Mouse (Mus musculus) kidney, postnatal 36 days (tissue): ENCODE results near the gene Nog.

ENCODE experiments used
- DNase-seq, 2 experiments: peaks; one replicate each; pipeline ENCODE4 v3.0.0; 2021 to 2022; ENCODE audit warnings: mixed read lengths in 2 of 2

The Nog gene

DNA sequence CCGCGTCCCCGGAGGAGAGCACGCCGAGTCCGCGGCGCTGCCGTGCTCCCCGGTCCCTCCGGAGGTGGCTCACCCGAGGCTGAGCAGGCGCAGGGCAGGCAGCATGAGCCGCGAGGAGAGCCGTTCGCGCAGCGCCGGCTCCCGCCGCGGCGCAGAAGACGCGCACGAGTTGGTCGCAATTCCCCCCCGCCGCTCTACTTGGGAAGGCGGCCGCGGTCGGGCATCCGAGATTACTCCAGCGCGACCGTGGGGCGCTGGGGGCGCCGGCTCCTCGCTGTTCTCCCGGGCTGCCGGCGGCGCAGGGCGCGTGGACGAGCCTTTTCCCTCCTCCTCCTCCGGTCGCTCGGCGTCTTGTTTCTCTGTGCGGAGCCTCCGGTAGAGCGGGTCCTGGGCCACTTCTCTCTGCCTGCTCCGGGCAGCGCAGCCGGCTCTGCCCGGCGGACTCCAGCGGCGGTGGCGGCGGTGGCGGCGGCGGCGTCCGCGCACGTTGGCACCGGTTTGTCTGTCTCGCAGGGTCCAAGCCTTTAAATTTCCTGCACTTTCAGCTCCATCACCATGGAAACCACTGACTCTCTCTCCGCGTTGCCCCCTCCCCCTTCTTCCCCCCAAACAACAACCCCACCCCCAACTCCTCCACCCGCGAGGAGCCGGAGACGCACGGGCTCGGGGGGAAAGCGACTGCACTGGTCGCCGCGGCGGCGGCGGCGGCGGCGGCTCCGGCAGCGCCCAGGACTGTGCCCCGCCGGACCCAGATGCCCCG lies at the start of gene Nog:
Gene Nog, minus strand, starts transcription at position 277 of the 760 bp plus-strand sequence.
- peak; percentile 19 to 52 for DNase-seq

- DNase-seq = no peak
These were observed 38.1 kb upstream of the Nog start for GRCm38 (mm10) chr11:89340238-89340637.

GRCm38 (mm10) chr11:89339783-89340182 lies 37.7 kb upstream of the Nog start:
- no peak for DNase-seq

- no peak for DNase-seq
These were observed 35.8 kb upstream of the Nog start for GRCm38 (mm10) chr11:89337910-89338309.

GRCm38 (mm10) chr11:89327089-89327881 lies 25.2 kb upstream of the Nog start:
- no peak for DNase-seq

- no peak for DNase-seq
These were observed 19.6 kb upstream of the Nog start for GRCm38 (mm10) chr11:89321775-89322174.

DNA sequence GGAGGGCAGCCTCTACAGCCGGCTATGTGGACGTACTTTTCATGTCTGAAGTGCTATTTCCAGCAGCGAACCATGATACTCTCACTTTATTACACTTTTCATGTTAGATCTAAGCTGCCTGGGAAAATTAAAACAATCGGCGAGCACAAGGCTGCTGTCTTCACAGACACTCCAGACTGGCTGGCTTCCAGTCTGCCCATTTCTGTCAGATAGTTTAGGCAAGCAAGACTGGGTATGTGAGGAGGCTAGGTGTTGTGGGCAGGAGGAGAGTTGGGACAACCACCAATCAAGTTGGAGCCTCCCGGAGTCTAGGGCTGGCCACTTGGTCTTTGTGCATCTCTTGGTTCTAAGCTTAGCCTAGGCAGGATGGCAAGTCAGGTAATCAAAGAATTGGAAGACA lies 17.5 kb upstream of the Nog start:
- no peak for DNase-seq

DNA sequence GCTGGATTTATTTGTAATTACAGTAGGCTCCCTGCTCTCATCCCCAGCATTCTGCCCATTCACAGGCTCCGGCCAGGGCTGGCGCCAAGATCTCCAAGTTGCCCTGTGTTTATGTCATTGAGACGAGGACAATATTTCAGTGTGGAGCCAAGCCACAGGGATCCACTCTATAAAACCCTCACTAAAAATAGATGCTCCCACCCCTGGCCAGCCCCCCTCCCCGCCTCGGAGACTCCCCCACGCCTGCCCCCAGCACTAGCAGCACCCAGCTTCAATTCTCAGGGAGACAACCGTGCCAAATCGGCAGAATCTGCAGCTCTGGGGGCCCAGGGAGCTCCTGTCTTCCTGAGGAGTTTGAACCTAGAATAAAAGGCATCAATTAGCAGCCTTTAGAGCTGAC lies 16.2 kb upstream of the Nog start:
- no peak for DNase-seq

GRCm38 (mm10) chr11:89317757-89318156 lies 15.6 kb upstream of the Nog start:
- DNase-seq = no peak

- no peak for DNase-seq
These were observed 12.2 kb upstream of the Nog start for GRCm38 (mm10) chr11:89314374-89314773.

DNA sequence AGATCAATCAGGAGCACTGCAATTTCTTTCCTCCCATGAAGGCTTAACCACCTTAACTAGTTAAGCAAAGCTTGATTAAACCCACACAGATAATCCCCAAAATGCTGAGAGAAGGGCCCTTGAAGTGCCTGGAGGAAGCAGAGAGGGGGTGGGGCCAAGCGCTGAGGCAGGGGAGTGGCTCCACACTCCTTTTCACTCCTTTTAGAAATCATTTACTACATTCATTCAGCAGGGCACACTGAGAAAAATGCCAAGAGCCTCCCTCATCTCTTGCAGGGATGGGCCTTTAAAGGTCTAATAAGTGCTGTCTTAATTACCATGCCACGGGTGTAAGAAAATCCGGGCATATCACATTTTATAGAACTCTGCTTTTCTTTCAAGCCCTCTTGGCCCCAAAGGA lies 10.2 kb upstream of the Nog start:
- DNase-seq = no peak

DNA sequence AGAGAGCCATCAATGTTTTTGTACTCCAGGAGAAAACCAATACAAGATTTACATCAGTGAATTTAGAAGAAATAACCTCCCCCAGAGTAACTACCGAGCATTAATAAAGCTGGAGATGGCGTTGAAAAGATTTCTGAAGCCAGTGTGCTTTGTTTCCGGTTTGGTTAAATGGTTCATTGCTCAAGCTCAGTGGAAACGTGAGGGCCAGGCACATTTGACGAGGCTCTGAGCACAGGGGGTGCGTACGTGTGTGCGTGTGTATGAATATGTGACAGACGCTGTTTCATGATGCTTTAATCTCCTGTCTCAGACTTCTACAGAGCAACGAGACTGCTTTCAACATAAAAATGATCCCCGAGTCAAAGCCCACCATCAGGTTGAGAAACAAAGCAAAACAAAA lies 8.1 kb upstream of the Nog start:
- no peak for DNase-seq

GRCm38 (mm10) chr11:89303421-89303820 lies 1.3 kb upstream of the Nog start:
- peak; percentile 79 to 91 for DNase-seq

DNA sequence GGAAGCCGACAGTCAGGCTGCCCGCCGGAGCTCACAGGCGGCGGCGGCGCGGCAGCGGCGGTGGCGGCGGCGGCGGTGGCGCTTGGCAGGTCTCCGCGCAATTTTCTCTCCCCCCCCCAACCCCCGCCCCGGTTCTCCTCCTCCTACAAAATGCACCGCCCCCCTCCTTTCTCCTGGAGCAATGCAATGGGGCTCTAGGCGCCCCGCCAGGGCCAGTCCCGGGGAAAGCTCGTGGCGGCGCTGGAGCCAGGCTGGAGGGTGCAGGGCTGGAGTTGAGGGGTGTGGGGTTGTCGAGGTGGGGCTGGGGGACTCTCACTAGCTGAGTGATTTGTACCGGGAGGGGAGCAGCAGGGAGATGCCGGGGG lies 666 bp upstream of the Nog start:
- DNase-seq = peak; percentile 49 to 67

DNA sequence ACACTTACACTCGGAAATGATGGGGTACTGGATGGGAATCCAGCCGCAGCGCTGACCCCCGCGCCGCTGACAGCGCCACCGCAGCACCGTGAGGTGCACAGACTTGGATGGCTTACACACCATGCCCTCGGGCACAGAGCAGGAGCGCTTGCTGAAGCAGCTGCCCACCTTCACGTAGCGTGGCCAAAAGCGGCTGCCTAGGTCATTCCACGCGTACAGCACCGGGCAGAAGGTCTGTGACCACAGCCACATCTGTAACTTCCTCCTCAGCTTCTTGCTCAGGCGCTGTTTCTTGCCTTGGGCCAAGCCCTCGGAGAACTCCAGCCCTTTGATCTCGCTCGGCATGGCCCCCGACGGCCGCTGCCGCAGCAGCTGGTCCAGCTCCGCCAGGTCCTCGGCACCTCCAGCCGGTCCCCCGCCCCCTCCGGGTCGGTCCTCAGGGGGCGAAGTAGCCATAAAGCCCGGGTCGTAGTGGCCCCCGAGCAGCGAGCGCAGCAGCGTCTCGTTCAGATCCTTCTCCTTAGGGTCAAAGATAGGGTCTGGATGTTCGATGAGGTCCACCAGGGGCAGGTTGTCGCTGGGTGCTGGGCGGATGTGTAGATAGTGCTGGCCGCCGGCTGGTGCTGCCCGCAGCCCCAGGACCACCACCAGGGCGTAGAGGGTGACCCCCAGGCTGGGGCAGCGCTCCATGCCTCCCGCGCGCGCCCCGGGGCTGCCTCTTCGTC lies 639 bp downstream of the Nog start:
- peak in 1 of 2 experiments; percentile 20 for DNase-seq

GRCm38 (mm10) chr11:89299784-89300775 lies 2.1 kb downstream of the Nog start:
- no peak for DNase-seq

DNA sequence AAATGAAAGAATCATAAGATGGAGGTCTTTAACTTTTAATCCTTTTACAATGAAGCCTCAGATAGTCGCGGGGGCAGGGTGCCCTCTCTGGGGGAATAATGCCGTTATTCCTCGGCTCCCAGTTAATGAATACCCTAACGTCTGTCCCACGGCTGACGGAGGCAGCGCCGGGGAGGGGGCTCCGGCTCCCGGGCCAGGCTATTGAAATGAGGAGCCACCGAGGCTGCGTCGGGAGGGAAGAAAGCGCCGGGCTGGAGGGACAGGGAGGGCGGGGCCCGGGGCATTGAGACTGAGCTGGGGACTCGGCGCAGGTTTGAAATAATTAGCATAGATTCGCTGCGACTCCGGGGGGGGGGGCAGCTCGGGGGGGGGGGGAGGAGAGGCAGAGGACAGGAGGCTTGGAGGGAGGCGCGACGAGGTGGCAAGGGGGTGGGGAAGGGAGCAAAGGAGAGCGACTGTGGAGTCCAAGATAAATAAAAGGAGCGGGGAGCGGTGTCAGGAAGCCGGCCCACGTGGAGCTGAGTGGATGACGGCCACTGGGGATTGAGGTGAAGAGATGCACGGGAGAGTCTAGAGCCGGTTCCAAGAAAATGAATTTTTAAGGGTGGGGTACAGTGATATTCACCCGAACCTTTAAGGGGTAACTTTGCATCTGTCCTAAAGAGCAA lies 2.9 kb downstream of the Nog start:
- peak in 1 of 2 experiments; percentile 36 for DNase-seq

DNA sequence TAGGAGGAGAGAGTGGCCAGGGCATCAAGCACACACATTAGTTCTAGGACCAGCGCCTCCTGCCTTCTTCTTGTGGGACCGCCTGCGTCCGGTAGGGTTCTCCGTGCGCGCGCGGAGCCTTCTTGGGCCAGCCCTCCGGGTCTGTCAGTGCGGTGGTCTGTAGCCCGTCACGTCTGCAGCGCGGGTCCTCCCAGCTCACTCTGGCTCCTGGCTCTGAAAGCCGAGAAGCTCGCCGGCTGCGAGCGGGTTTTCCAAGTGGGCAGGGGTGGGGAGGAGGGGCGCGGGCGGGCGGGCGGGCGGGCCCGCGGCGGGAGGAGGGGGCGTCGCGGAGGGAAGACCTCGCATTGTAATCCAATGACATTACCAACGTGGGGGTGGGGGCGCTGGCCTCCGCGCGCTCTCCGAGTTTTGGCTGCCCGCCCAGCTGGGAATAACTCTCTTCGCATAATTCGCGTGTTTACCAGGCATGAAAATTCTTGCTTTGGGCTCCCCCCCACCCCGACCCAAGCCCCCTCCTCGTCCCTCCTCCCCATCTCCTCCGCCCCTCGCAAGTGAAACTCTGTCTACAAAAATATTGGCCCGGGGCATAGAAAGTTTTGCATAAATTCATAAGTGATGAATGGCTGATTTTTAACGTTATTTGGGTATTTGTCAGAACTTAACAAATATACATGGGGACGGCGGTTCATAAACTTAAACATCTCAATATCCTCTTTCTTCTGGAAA lies 3.7 kb downstream of the Nog start:
- DNase-seq = peak in 1 of 2 experiments; percentile 53

- DNase-seq = no peak
These were observed 4.6 kb downstream of the Nog start for GRCm38 (mm10) chr11:89297521-89297920.

DNA sequence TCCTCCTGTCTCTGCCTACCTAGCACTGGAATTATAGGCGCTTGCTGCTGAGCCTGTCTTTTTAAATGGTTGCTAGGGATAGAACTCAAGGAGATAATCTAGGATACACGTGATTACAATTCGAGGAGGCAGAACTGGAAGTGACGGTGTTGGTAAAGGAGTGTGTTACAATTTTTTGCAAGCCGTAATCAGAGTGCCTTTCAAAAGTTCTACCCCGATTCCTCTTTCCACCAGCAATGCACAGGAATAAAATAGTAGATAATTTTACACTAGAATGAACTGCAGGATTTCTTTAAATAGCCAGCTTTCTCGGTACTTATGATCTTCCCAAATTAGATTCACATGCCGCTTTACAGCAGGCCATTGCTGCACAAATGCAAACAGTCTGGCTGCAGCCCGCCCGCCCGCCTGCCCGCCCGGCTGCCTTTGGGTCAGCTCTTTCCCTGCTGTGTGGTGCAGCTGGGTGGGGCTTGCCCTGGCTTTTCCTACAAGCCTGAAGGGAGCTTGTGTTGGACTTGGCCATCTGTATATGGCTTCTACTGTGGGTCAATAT lies 32.2 kb downstream of the Nog start:
- DNase-seq = no peak

- no peak for DNase-seq
These were observed 34.6 kb downstream of the Nog start for GRCm38 (mm10) chr11:89267520-89267919.
